Mouse (Mus musculus): ENCODE results near the gene Dlx6. TPM values are rescaled to one million over a fixed set of nuclear protein-coding genes. Genes with fewer than 3 reads are reported as not detected.
A peak's percentile ranks its signal among the peaks of the same experiment; 100 is the strongest.

Dlx6 gene
- polyA plus RNA-seq, 1 experiment = 7.2 TPM

- TF ChIP-seq CTCF (IDR thresholded peaks at IDR 0.05; ENCODE audit: extremely low read depth, insufficient read depth, low read length) (no peak), POLR2A (IDR thresholded peaks at IDR 0.05; ENCODE audit: extremely low read depth, insufficient read depth, low read length) (no peak)
- H3K27ac ChIP-seq (ENCODE audit: insufficient read depth, low read length) = peak overlapping the region; percentile 62; the same call in 1 of the 2 replicates
- H3K4me3 ChIP-seq (ENCODE audit: insufficient read depth, low read length) = peak overlapping the region; percentile 4
- no peaks in the 10 kb centered on the region for H3K4me1 ChIP-seq (ENCODE audit: control insufficient read depth, insufficient read depth, low read length)
Observed at GRCm38 (mm10) chr6:6874073-6874771, 11.1 kb downstream of the Dlx6 start.

DNA sequence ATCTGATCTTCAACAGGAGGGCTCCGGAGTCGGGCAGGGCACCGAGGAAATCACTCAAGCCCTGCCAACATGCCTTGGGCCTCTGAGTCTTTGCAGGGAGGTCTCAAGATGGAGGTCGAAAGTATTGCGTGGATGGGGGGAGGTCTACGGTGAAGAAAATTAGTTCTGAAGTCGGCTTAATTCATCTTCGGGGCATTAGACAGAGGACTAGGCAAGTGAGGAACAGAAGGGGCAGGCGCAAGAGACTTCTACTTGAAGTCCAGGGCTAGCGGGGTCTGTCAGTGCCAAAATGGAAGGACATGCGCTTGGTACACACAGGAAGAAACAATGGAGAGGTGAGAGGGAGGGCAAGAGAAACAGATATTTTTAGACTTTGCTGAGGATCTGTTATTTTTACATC lies 12.0 kb downstream of the Dlx6 start:
- 0 out of 2 replicates have a peak overlapping the region, but pooled peaks have one; percentile 62 for H3K27ac ChIP-seq (ENCODE audit: insufficient read depth, low read length)
- no peak overlapping the region for H3K4me3 ChIP-seq (ENCODE audit: insufficient read depth, low read length)
- TF ChIP-seq POLR2A (IDR thresholded peaks at IDR 0.05; ENCODE audit: extremely low read depth, insufficient read depth, low read length) (no peak), CTCF (IDR thresholded peaks at IDR 0.05; ENCODE audit: extremely low read depth, insufficient read depth, low read length) (no peak)
- H3K4me1 ChIP-seq (ENCODE audit: control insufficient read depth, insufficient read depth, low read length) = no peaks in the 10 kb centered on the region

DNA sequence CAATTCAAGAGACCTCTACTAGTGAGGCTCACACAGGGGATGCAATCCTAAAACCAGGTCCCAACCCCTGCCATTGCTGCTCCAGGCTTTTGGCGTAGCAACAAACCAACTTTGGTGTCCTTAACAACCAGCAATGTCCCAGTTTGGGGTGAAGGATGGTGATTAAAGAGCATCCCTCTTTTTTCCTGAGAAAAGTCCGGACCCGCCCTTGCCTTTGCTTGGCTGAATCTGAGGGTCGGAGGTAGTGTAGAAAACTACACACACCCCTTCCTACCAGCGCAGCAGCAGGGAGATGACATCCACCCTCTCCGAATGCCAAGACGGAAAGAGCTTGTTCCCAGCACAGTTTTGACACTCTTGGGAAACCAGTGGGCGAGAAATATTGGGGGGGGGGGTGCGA lies 12.5 kb downstream of the Dlx6 start:
- no peak overlapping the region for H3K27ac ChIP-seq (ENCODE audit: insufficient read depth, low read length)
- TF ChIP-seq CTCF (IDR thresholded peaks at IDR 0.05; ENCODE audit: extremely low read depth, insufficient read depth, low read length) (no peak), POLR2A (IDR thresholded peaks at IDR 0.05; ENCODE audit: extremely low read depth, insufficient read depth, low read length) (no peak)
- H3K4me3 ChIP-seq (ENCODE audit: insufficient read depth, low read length) = no peak overlapping the region
- H3K4me1 ChIP-seq (ENCODE audit: control insufficient read depth, insufficient read depth, low read length) = no peaks in the 10 kb centered on the region

- Histone ChIP-seq H3K4me3 (ENCODE audit: insufficient read depth, low read length) (no peak overlapping the region), H3K27ac (ENCODE audit: insufficient read depth, low read length) (peak overlapping the region; percentile 65; the same call in 1 of the 2 replicates), H3K4me1 (ENCODE audit: control insufficient read depth, insufficient read depth, low read length) (no peaks in the 10 kb centered on the region)
- TF ChIP-seq CTCF (IDR thresholded peaks at IDR 0.05; ENCODE audit: extremely low read depth, insufficient read depth, low read length) (no peak), POLR2A (IDR thresholded peaks at IDR 0.05; ENCODE audit: extremely low read depth, insufficient read depth, low read length) (no peak)
Observed at GRCm38 (mm10) chr6:6876231-6876630, 13.1 kb downstream of the Dlx6 start.

DNA sequence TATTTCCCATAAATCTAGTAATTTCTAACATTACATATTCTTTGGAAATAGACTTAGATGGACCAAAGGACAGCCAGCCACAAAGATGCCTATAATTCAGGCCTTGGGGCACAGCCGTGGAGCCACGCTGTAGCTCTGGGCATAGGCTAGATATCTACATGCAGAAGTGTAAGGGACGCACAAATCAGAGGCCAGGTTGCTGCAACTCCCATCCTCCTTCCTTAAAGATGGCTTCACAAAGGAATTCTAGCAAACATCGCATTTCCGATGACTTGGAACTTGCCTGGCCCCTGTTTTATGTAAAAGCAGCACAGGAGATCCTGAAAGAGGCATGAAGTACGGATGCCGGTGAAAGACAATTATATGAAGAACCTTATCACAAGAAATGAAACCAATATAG lies 13.6 kb downstream of the Dlx6 start:
- H3K27ac ChIP-seq (ENCODE audit: insufficient read depth, low read length) = no peak overlapping the region
- no peak overlapping the region for H3K4me3 ChIP-seq (ENCODE audit: insufficient read depth, low read length)
- H3K4me1 ChIP-seq (ENCODE audit: control insufficient read depth, insufficient read depth, low read length) = no peaks in the 10 kb centered on the region
- TF ChIP-seq CTCF (IDR thresholded peaks at IDR 0.05; ENCODE audit: extremely low read depth, insufficient read depth, low read length) = no peak
- no peak for TF ChIP-seq POLR2A (IDR thresholded peaks at IDR 0.05; ENCODE audit: extremely low read depth, insufficient read depth, low read length)

- TF ChIP-seq POLR2A (IDR thresholded peaks at IDR 0.05; ENCODE audit: extremely low read depth, insufficient read depth, low read length) (no peak), CTCF (IDR thresholded peaks at IDR 0.05; ENCODE audit: extremely low read depth, insufficient read depth, low read length) (no peak)
- no peak overlapping the region for H3K4me3 ChIP-seq (ENCODE audit: insufficient read depth, low read length)
- no peaks in the 10 kb centered on the region for H3K4me1 ChIP-seq (ENCODE audit: control insufficient read depth, insufficient read depth, low read length)
- H3K27ac ChIP-seq (ENCODE audit: insufficient read depth, low read length) = no peak overlapping the region
Observed at GRCm38 (mm10) chr6:6877346-6877910, 14.3 kb downstream of the Dlx6 start.

- TF ChIP-seq CTCF (IDR thresholded peaks at IDR 0.05; ENCODE audit: extremely low read depth, insufficient read depth, low read length) = no peak
- no peak for TF ChIP-seq POLR2A (IDR thresholded peaks at IDR 0.05; ENCODE audit: extremely low read depth, insufficient read depth, low read length)
- peak overlapping the region; percentile 74 for H3K27ac ChIP-seq (ENCODE audit: insufficient read depth, low read length)
- H3K4me3 ChIP-seq (ENCODE audit: insufficient read depth, low read length) = peak overlapping the region; percentile 49
- H3K4me1 ChIP-seq (ENCODE audit: control insufficient read depth, insufficient read depth, low read length) = no peaks in the 10 kb centered on the region
Observed at GRCm38 (mm10) chr6:6877981-6878840, 15.1 kb downstream of the Dlx6 start.

DNA sequence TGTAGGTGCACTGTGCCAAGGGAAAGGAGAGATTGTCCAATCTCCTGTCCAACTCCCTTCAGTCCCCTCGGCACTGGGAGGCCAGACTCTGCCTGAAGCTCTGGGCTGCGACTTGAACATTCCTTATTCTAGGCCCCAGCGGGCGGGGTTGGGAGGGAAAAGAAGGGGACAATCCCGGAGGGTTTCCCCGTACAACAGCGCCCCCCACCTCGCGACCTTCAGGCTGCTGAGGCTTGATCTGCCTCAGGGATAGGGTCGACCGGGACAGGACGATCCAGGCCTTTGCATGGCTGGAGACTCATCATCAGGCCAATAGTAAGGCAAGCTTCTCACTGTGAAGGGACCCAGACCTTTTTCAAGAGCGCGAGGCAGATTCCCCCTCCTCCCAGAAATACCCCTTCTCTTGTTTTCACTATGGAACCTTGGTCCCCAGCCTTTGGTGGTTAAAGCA lies 15.7 kb downstream of the Dlx6 start:
- peak overlapping the region; percentile 74 for H3K27ac ChIP-seq (ENCODE audit: insufficient read depth, low read length)
- peak overlapping the region; percentile 49 for H3K4me3 ChIP-seq (ENCODE audit: insufficient read depth, low read length)
- H3K4me1 ChIP-seq (ENCODE audit: control insufficient read depth, insufficient read depth, low read length) = no peaks in the 10 kb centered on the region
- TF ChIP-seq POLR2A (IDR thresholded peaks at IDR 0.05; ENCODE audit: extremely low read depth, insufficient read depth, low read length) = no peak
- no peak for TF ChIP-seq CTCF (IDR thresholded peaks at IDR 0.05; ENCODE audit: extremely low read depth, insufficient read depth, low read length)
